Mouse (Mus musculus) naive thymus-derived CD4-positive, alpha-beta T cell, adult 2 months (primary cell): ENCODE results near the gene Map3k7.

Experiments used
- DNase-seq: peaks from one replicate; pipeline ENCODE4 v3.0.0-alpha.2; 2011; ENCODE audit warnings: low read depth

Map3k7 gene

DNA sequence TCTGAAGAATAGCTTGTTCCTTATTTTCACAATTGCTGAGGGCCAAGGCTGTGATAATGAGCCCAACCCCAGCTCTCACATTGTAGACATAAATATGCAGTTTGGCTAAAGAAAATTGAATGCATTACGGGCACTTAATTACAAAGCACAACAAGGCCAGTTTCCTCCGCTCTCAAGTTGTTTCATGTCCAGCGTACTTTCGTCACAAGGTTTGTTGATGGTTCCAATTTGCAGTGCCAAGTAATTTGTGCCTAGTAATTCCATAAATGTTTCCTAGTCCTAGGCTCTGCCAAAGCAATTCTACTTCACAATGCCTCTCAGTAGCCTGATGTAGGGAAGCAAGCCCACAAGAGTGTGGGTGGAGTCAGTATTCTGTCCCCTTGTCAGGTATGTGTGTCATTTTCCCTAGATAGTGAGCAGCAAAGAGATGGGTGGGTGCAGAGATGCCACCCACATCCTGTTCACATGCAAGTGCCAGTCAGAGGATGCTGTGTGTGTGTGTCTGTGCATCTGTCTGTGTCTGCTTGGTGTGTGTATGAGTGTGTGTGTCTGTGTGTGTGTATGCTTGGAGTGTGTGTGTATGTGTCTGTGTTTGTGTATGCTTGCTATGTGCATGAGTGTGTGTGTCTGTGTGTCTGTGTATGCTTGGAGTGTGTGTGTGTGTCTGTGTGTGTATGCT is 98.6 kb downstream of the Map3k7 start:
- DNase-seq = peak; percentile 62

DNA sequence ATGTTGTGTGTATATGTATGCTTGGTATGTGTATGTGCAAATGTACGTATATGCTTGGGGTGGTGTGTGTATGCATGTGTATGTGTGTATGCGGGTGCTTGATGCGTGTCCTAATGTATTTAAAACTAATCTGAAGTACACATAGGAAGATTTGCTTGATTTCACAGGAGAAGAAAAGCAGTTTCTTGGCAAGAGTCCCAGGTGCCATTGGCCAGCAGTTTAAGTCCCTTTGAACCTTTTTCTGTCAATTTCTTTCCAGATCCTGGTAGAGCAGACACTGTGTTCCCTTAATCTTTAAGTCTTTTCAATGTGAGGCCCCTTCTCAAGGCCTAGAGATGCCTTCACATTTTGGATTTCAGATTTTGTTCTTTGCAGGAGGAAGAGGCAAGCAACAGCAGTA is 99.4 kb downstream of the Map3k7 start:
- no peak for DNase-seq
